Mouse (Mus musculus): ENCODE data around the gene Galk2. TPM values are rescaled to one million over a fixed set of nuclear protein-coding genes. Genes with fewer than 3 reads are reported as not detected.

Gene Galk2
- total RNA-seq, 1 experiment from 2014 or later: 28.4 TPM

- no peak for ATAC-seq (replicated peaks; ENCODE audit: insufficient number of reproducible peaks, low FRiP score, low TSS enrichment, poor library complexity, severe bottlenecking)
Measured at GRCm38 (mm10) chr2:125893096-125893495, 34.2 kb downstream of the Galk2 start.

GRCm38 (mm10) chr2:125895099-125895498, 36.2 kb downstream of the Galk2 start:
- ATAC-seq (replicated peaks; ENCODE audit: insufficient number of reproducible peaks, low FRiP score, low TSS enrichment, poor library complexity, severe bottlenecking): no peak

- no peak for ATAC-seq (replicated peaks; ENCODE audit: insufficient number of reproducible peaks, low FRiP score, low TSS enrichment, poor library complexity, severe bottlenecking)
Measured at GRCm38 (mm10) chr2:125896355-125896754, 37.4 kb downstream of the Galk2 start.

- ATAC-seq (replicated peaks; ENCODE audit: insufficient number of reproducible peaks, low FRiP score, low TSS enrichment, poor library complexity, severe bottlenecking): no peak
Measured at GRCm38 (mm10) chr2:125900797-125901410, 42.0 kb downstream of the Galk2 start.

GRCm38 (mm10) chr2:125901426-125901825, 42.5 kb downstream of the Galk2 start:
- ATAC-seq (replicated peaks; ENCODE audit: insufficient number of reproducible peaks, low FRiP score, low TSS enrichment, poor library complexity, severe bottlenecking): no peak

- no peak for ATAC-seq (replicated peaks; ENCODE audit: insufficient number of reproducible peaks, low FRiP score, low TSS enrichment, poor library complexity, severe bottlenecking)
Measured at GRCm38 (mm10) chr2:125906407-125907066, 47.6 kb downstream of the Galk2 start.

- ATAC-seq (replicated peaks; ENCODE audit: insufficient number of reproducible peaks, low FRiP score, low TSS enrichment, poor library complexity, severe bottlenecking): no peak
Measured at GRCm38 (mm10) chr2:125907580-125908255, 48.8 kb downstream of the Galk2 start.

GRCm38 (mm10) chr2:125914167-125914566, 55.3 kb downstream of the Galk2 start:
- ATAC-seq (replicated peaks; ENCODE audit: insufficient number of reproducible peaks, low FRiP score, low TSS enrichment, poor library complexity, severe bottlenecking): no peak

GRCm38 (mm10) chr2:125914713-125915112, 55.8 kb downstream of the Galk2 start:
- no peak for ATAC-seq (replicated peaks; ENCODE audit: insufficient number of reproducible peaks, low FRiP score, low TSS enrichment, poor library complexity, severe bottlenecking)

- no peak for ATAC-seq (replicated peaks; ENCODE audit: insufficient number of reproducible peaks, low FRiP score, low TSS enrichment, poor library complexity, severe bottlenecking)
Measured at GRCm38 (mm10) chr2:125916652-125917296, 57.9 kb downstream of the Galk2 start.

GRCm38 (mm10) chr2:125917297-125917679, 58.4 kb downstream of the Galk2 start:
- ATAC-seq (replicated peaks; ENCODE audit: insufficient number of reproducible peaks, low FRiP score, low TSS enrichment, poor library complexity, severe bottlenecking): no peak

GRCm38 (mm10) chr2:125921273-125921672, 62.4 kb downstream of the Galk2 start:
- ATAC-seq (replicated peaks; ENCODE audit: insufficient number of reproducible peaks, low FRiP score, low TSS enrichment, poor library complexity, severe bottlenecking): no peak

- ATAC-seq (replicated peaks; ENCODE audit: insufficient number of reproducible peaks, low FRiP score, low TSS enrichment, poor library complexity, severe bottlenecking): no peak
Measured at GRCm38 (mm10) chr2:125922149-125922548, 63.2 kb downstream of the Galk2 start.

- ATAC-seq (replicated peaks; ENCODE audit: insufficient number of reproducible peaks, low FRiP score, low TSS enrichment, poor library complexity, severe bottlenecking): no peak
Measured at GRCm38 (mm10) chr2:125922877-125923276, 64.0 kb downstream of the Galk2 start.

GRCm38 (mm10) chr2:125923346-125923745, 64.4 kb downstream of the Galk2 start:
- ATAC-seq (replicated peaks; ENCODE audit: insufficient number of reproducible peaks, low FRiP score, low TSS enrichment, poor library complexity, severe bottlenecking): no peak

- ATAC-seq (replicated peaks; ENCODE audit: insufficient number of reproducible peaks, low FRiP score, low TSS enrichment, poor library complexity, severe bottlenecking): no peak
Measured at GRCm38 (mm10) chr2:125924554-125924953, 65.6 kb downstream of the Galk2 start.

GRCm38 (mm10) chr2:125925081-125925480, 66.2 kb downstream of the Galk2 start:
- no peak for ATAC-seq (replicated peaks; ENCODE audit: insufficient number of reproducible peaks, low FRiP score, low TSS enrichment, poor library complexity, severe bottlenecking)

GRCm38 (mm10) chr2:125929396-125929795, 70.5 kb downstream of the Galk2 start:
- no peak for ATAC-seq (replicated peaks; ENCODE audit: insufficient number of reproducible peaks, low FRiP score, low TSS enrichment, poor library complexity, severe bottlenecking)

- ATAC-seq (replicated peaks; ENCODE audit: insufficient number of reproducible peaks, low FRiP score, low TSS enrichment, poor library complexity, severe bottlenecking): no peak
Measured at GRCm38 (mm10) chr2:125929872-125930271, 71.0 kb downstream of the Galk2 start.
